Mouse (Mus musculus) MEL (cell line): ENCODE results near the gene Kif26b.
A peak's percentile ranks its signal among the peaks of the same experiment; 100 is the strongest.

Experiments used
- BHLHE40 ChIP-seq: IDR thresholded peaks from 2 replicates; pipeline ENCODE4 v1.6.1; 2012; ENCODE audit warnings: low read depth, mild to moderate bottlenecking, inconsistent platforms, low read length, improper control_type of control experiment, borderline replicate concordance
- CTCF ChIP-seq, 3 experiments: IDR thresholded peaks in 2 of 3; conservative IDR thresholded peaks in 1 of 3; 2 replicates each; pipeline ENCODE4 v1.5.1; 2011 to 2012; ENCODE audit warnings: low read length in 3 of 3, low read depth in 2 of 3, mild to moderate bottlenecking in 2 of 3, improper control_type of control experiment in 1 of 3, inconsistent platforms in 1 of 3, mixed read lengths in 1 of 3, moderate library complexity in 1 of 3; ENCODE audit not compliant: control insufficient read depth in 1 of 3, insufficient read depth in 1 of 3, poor library complexity in 1 of 3, severe bottlenecking in 1 of 3
- E2F4 ChIP-seq: IDR thresholded peaks from 2 replicates; pipeline ENCODE4 v1.6.1; 2011; ENCODE audit warnings: low read depth, low read length, improper control_type of control experiment, borderline replicate concordance
- EP300 ChIP-seq, 2 experiments: IDR thresholded peaks; 2 replicates each; pipeline ENCODE4 v1.6.1; 2011; ENCODE audit warnings: improper control_type of control experiment in 2 of 2, low read length in 2 of 2, low read depth in 1 of 2, mild to moderate bottlenecking in 1 of 2
- POLR2A ChIP-seq, 2 experiments: IDR thresholded peaks; 2 replicates each; pipeline ENCODE4 v1.6.1; 2011 to 2012; ENCODE audit warnings: low read length in 2 of 2, mild to moderate bottlenecking in 2 of 2, control low read depth in 1 of 2, improper control_type of control experiment in 1 of 2, low read depth in 1 of 2, moderate library complexity in 1 of 2; ENCODE audit not compliant: control insufficient read depth in 1 of 2, insufficient read depth in 1 of 2, poor library complexity in 1 of 2
- SMC3 ChIP-seq: IDR thresholded peaks from 2 replicates; pipeline ENCODE4 v1.6.1; 2011; ENCODE audit warnings: low read depth, low read length, improper control_type of control experiment
- TAL1 ChIP-seq: IDR thresholded peaks from 2 replicates; pipeline ENCODE4 v1.6.1; 2012; ENCODE audit warnings: mild to moderate bottlenecking, inconsistent platforms, low read length, moderate library complexity, mixed read lengths
- TCF12 ChIP-seq: IDR thresholded peaks from 2 replicates; pipeline ENCODE4 v1.6.1; 2014; ENCODE audit warnings: low read depth, mild to moderate bottlenecking, inconsistent platforms, low read length, improper control_type of control experiment, moderate library complexity
- USF1 ChIP-seq: IDR thresholded peaks from 2 replicates; pipeline ENCODE4 v1.6.1; 2014; ENCODE audit warnings: low read depth, mild to moderate bottlenecking, inconsistent platforms, low read length, improper control_type of control experiment, moderate library complexity
- USF2 ChIP-seq, 2 experiments: IDR thresholded peaks; 2 replicates each; pipeline ENCODE4 v1.6.1; 2011 to 2012; ENCODE audit warnings: improper control_type of control experiment in 2 of 2, low read length in 2 of 2, borderline replicate concordance in 1 of 2, inconsistent platforms in 1 of 2, low read depth in 1 of 2, mild to moderate bottlenecking in 1 of 2; ENCODE audit not compliant: insufficient read depth in 1 of 2

GRCm38 (mm10) chr1:178799836-178800552 lies 271.1 kb downstream of the Kif26b start:
- TF ChIP-seq USF1 (0 out of 2 replicates have a peak, but pooled peaks have one; percentile 17), POLR2A (IDR thresholded peaks at IDR 0.05; ENCODE audit: control insufficient read depth in 1 of 2, insufficient read depth in 1 of 2, low read depth in 1 of 2, low read length in 2 of 2, poor library complexity in 1 of 2) (no peak), EP300 (IDR thresholded peaks at IDR 0.05; ENCODE audit: low read depth in 1 of 2, low read length in 2 of 2) (no peak), TAL1 (no peak), SMC3 (no peak), CTCF (IDR thresholded peaks at IDR 0.05 in 2 of 3, conservative IDR thresholded peaks at IDR 0.05 in 1 of 3; ENCODE audit: control insufficient read depth in 1 of 3, insufficient read depth in 1 of 3, low read depth in 2 of 3, low read length in 3 of 3, poor library complexity in 1 of 3, severe bottlenecking in 1 of 3) (no peak), BHLHE40 (no peak), USF2 (IDR thresholded peaks at IDR 0.05; ENCODE audit: borderline replicate concordance in 1 of 2, insufficient read depth in 1 of 2, low read depth in 1 of 2, low read length in 2 of 2) (no peak), TCF12 (no peak), E2F4 (no peak)
